Mouse (Mus musculus) lung, embryonic 14.5 days (tissue): ENCODE measurements around the gene Cpox. TPM values are rescaled to one million over a fixed set of nuclear protein-coding genes. Genes with fewer than 3 reads are reported as not detected.

Experiments
- ATAC-seq: fragments of 200-750 bp; cut with Nextera tagmentation; 2 replicates; pipeline ENCODE4 v1.8.0; 2017; ENCODE audit warnings: mild to moderate bottlenecking, moderate TSS enrichment, moderate library complexity; ENCODE audit not compliant: insufficient read depth
- DNase-seq: peaks from one replicate; pipeline ENCODE4 v3.0.0-alpha.2; 2015
- H3K27ac ChIP-seq: fragments of 300-500 bp; sonication (generic); 2 replicates; pipeline ENCODE4 v1.5.1; 2014; ENCODE audit warnings: low read depth, mild to moderate bottlenecking, moderate library complexity
- H3K27me3 ChIP-seq: fragments of 300-500 bp; sonication (generic); 2 replicates; pipeline ENCODE4 v1.6.1; 2014; ENCODE audit warnings: low read length, control low read depth; ENCODE audit not compliant: insufficient read depth
- H3K36me3 ChIP-seq: fragments of 300-500 bp; sonication (generic); 2 replicates; pipeline ENCODE4 v1.6.1; 2014; ENCODE audit warnings: control low read depth; ENCODE audit not compliant: insufficient read depth
- H3K4me1 ChIP-seq: fragments of 300-500 bp; sonication (generic); 2 replicates; pipeline ENCODE4 v1.6.1; 2014; ENCODE audit warnings: antibody characterized with exemption, control low read depth; ENCODE audit not compliant: insufficient read depth
- H3K4me2 ChIP-seq: fragments of 300-500 bp; sonication (generic); 2 replicates; pipeline ENCODE4 v1.6.1; 2014; ENCODE audit warnings: mild to moderate bottlenecking
- H3K4me3 ChIP-seq: fragments of 300-500 bp; sonication (generic); 2 replicates; pipeline ENCODE4 v1.5.1; 2014; ENCODE audit warnings: low read depth, low read length
- H3K9ac ChIP-seq: fragments of 300-500 bp; sonication (generic); 2 replicates; pipeline ENCODE4 v1.6.1; 2014
- H3K9me3 ChIP-seq: fragments of 300-500 bp; sonication (generic); 2 replicates; pipeline ENCODE4 v1.6.1; 2016; ENCODE audit warnings: low read depth, low read length, control low read depth
- CTCF ChIP-seq: IDR thresholded peaks from 2 replicates; pipeline ENCODE4 v1.5.1; 2016; ENCODE audit warnings: antibody characterized with exemption, low read depth
- WGBS: fragments of 180-500 bp; shearing (Covaris S2); extraction: QIAGEN DNeasy Blood & Tissue Kit; methylation state at CpG from one replicate; pipeline ENCODE4 v1.1.7; 2014; 5-methylcytosine and 5-hydroxymethylcytosine counted together
- polyA plus RNA-seq: library from polyadenylated mRNA; unstranded; fragments of >200 nt; fragmentation: Nextera tagmentation; extraction: Ambion mirVana; gene quantifications from 2 replicates; pipeline ENCODE4 v1.2.1, GENCODE M21; 2014

Cpox gene
- polyA plus RNA-seq, 1 experiment from 2014 or later, result 23.7 TPM

DNA sequence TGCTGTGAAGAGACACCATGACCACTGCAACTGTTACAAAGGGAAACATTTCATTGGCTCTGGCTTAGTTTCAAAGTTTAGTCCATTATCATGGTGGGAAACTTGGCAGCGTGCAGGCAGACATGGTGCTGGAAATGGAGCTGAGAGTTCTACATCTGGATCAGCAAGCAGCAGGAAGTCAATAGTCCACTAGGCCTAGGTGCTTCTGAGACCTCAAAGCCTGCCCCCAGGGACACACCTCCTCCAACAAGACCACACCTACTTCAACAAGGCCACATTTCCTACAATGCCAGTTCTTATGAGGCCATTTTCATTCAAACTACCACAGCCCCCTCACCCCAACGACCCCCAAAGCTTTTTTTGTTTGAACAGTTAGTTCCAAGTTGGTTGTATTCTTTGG lies 40.4 kb upstream of the Cpox start:
- Histone ChIP-seq H3K27me3 (no peaks in the 10 kb centered on the region), H3K4me2 (no peak overlapping the region), H3K4me3 (no peak overlapping the region), H3K27ac (no peak overlapping the region), H3K9me3 (no peaks in the 10 kb centered on the region), H3K4me1 (no peaks in the 10 kb centered on the region), H3K9ac (no peak overlapping the region), H3K36me3 (no peaks in the 10 kb centered on the region)
- ATAC-seq (no peak), DNase-seq (no peak)
- WGBS, result 59% methylated on average over 2 of the region's 2 CpGs
- no peak for TF ChIP-seq CTCF

DNA sequence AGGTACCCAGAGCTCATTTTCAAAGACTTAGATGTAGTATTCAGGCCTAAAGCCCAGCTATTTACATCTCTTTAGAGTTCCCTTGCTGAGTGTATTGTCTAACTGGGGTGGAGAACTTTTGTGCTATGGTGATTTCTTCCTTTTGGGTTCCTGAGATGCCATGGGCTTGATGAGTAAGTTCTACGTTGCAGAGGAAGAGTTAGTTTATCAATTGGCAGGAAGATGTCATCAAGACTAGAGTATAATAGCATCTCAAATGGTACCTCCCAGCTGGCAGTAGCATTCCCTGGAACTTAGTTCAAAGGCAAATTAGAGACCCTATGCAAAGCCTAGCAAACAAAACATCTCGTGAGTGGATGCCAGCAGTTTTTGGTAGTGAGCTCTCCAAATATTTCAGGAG lies 34.2 kb upstream of the Cpox start:
- TF ChIP-seq CTCF, result no peak

DNA sequence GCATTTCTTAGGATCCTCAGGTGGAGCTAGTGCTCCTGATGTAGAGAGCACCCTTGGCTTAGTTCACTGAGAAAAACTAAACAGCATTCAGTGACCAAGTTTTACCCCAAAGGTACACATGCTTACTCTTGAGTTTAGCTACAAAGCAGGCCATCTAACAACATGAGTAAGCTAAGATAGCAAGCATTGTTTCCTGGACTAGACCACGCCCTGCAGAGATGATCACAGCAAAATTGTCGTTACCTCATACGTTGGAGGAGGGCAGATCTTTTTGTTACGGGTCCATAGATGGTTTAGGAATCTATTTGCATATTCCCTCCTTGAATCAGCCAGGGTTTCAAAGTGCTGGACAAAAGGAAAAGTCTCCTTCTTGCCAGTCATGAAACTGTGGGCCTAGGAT lies 32.6 kb upstream of the Cpox start:
- H3K4me1 ChIP-seq, result no peaks in the 10 kb centered on the region
- no peaks in the 10 kb centered on the region for H3K36me3 ChIP-seq
- no peaks in the 10 kb centered on the region for H3K9me3 ChIP-seq
- no peaks in the 10 kb centered on the region for H3K27me3 ChIP-seq
- no peak overlapping the region for H3K27ac ChIP-seq
- DNase-seq (no peak), ATAC-seq (no peak)
- WGBS, result 73% methylated on average over 4 of the region's 4 CpGs
- no peak overlapping the region for H3K4me2 ChIP-seq
- no peak overlapping the region for H3K4me3 ChIP-seq
- H3K9ac ChIP-seq, result no peak overlapping the region
- no peak for TF ChIP-seq CTCF

More for the DNA sequence above, 34.2 kb upstream of the Cpox start:
- DNase-seq (no peak), ATAC-seq (no peak)
- H3K27me3 ChIP-seq, result no peaks in the 10 kb centered on the region
- no peaks in the 10 kb centered on the region for H3K4me1 ChIP-seq
- no peak overlapping the region for H3K27ac ChIP-seq
- no peak overlapping the region for H3K9ac ChIP-seq
- no peak overlapping the region for H3K4me2 ChIP-seq
- no peak overlapping the region for H3K4me3 ChIP-seq
- 50% methylated on average over 2 of the region's 2 CpGs for WGBS
- no peaks in the 10 kb centered on the region for H3K36me3 ChIP-seq
- no peaks in the 10 kb centered on the region for H3K9me3 ChIP-seq

DNA sequence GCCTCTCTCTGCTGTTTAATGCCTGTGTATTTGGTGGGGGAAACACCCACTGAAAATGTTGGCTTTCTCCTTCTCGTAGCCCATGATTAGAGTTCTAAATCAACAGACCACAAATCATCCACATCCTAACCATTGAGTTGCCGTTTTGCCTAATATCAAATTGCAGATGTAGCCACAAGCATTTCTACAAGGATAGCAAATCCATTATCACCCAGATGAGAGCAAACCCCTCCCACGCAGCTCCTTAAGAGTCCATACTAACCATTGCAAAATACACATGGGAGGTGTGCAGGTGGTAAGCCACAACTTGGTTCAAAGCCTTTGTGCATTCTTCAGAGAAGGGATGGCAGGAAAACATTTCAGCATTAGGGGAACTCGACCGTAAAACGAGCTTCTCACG lies 32.1 kb upstream of the Cpox start:
- 81% methylated on average over 7 of the region's 7 CpGs for WGBS
- H3K9ac ChIP-seq, result no peak overlapping the region
- DNase-seq (no peak), ATAC-seq (no peak)
- no peak overlapping the region for H3K4me2 ChIP-seq
- no peak overlapping the region for H3K27ac ChIP-seq
- no peaks in the 10 kb centered on the region for H3K4me1 ChIP-seq
- no peak for TF ChIP-seq CTCF
- no peaks in the 10 kb centered on the region for H3K27me3 ChIP-seq
- no peaks in the 10 kb centered on the region for H3K9me3 ChIP-seq
- H3K36me3 ChIP-seq, result no peaks in the 10 kb centered on the region
- no peak overlapping the region for H3K4me3 ChIP-seq

DNA sequence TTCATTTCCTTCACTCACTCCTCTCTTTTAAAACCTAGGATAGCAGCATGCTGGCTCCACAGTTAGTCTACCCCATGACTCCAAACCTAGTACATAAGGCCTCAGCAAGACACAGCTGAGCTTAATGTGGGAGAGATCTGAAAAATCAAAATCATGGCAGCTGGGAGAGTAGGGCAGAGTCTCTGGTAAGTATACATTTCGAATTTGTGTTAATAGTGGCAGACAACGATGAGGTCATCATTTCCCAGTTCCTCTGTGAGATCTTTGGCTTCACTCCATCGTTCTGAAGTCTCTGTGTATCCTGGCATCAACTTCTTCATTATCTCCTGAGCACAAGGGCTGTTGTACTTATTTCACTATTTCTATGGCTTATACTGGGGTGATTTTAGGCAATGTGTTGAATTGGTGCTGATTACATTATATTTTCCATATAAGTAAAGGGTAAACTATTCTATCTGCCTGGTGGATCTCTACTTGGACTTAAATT lies 31.4 kb upstream of the Cpox start, which contains the start of gene E330017A01Rik:
Gene E330017A01Rik (minus strand): TSS at position 51 of the 487 bp plus-strand sequence.
- Histone ChIP-seq H3K36me3 (no peaks in the 10 kb centered on the region), H3K27ac (no peak within 1 kb of the TSS), H3K4me2 (no peak within 1 kb of the TSS), H3K4me1 (no peaks in the 10 kb centered on the region), H3K9me3 (no peaks in the 10 kb centered on the region), H3K9ac (no peak within 1 kb of the TSS), H3K27me3 (no peaks in the 10 kb centered on the region), H3K4me3 (no peak within 1 kb of the TSS)
- no peak for DNase-seq
- 73% methylated on average over 3 of the region's 3 CpGs for WGBS
- TF ChIP-seq CTCF, result no peak
- ATAC-seq, result no peak

DNA sequence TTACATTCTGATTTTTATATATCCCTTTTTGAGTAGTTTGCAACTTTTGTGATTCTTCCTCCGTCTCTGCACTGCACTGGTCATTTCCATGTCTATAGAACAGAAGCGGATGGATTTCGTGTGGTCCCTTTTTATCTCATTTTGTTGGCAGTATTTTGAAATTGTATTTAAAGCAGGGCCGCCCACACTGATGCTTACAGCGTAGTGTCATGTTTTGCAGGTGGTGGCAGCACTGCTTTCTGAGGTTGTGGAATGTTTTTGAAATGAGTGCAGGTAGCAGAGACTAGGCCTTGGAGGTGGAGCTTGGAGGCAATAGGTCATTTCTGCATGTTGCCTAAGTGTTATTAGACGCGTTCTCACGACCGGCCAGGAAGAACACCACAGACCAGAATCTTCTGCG lies 20.1 kb upstream of the Cpox start:
- no peak for TF ChIP-seq CTCF

DNA sequence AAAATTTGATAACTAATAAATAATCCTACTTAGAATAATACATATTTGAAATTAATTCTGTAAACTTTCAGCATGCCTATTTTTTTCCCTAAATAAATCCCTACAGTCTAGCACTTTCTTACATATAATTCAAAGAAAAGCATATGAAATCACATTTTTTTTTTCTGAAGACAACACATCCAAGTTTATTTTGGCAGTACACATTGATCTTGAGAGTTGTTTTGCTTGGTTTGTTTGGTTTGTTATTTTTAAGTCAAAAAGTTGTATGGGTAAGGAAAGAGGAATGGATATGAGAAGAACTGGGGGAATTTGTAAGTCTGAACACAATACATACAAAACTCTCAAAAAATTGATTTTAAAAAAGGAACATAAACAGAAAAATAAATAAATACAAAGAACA lies 14.3 kb upstream of the Cpox start:
- H3K9ac ChIP-seq, result no peak overlapping the region
- H3K4me1 ChIP-seq, result no peaks in the 10 kb centered on the region
- no peak for ATAC-seq
- H3K4me3 ChIP-seq, result no peak overlapping the region
- no peak overlapping the region for H3K4me2 ChIP-seq
- no peak overlapping the region for H3K27ac ChIP-seq
- DNase-seq, result no peak
- H3K27me3 ChIP-seq, result no peaks in the 10 kb centered on the region
- TF ChIP-seq CTCF, result no peak
- no peaks in the 10 kb centered on the region for H3K36me3 ChIP-seq
- H3K9me3 ChIP-seq, result no peaks in the 10 kb centered on the region

More for the DNA sequence above, 20.1 kb upstream of the Cpox start:
- Histone ChIP-seq H3K27ac (no peak overlapping the region), H3K9me3 (no peaks in the 10 kb centered on the region), H3K4me1 (no peaks in the 10 kb centered on the region), H3K36me3 (no peaks in the 10 kb centered on the region), H3K4me2 (no peak overlapping the region), H3K27me3 (no peaks in the 10 kb centered on the region), H3K4me3 (no peak overlapping the region), H3K9ac (no peak overlapping the region)
- ATAC-seq, result no peak
- WGBS, result 95% methylated on average over 10 of the region's 10 CpGs
- no peak for DNase-seq

DNA sequence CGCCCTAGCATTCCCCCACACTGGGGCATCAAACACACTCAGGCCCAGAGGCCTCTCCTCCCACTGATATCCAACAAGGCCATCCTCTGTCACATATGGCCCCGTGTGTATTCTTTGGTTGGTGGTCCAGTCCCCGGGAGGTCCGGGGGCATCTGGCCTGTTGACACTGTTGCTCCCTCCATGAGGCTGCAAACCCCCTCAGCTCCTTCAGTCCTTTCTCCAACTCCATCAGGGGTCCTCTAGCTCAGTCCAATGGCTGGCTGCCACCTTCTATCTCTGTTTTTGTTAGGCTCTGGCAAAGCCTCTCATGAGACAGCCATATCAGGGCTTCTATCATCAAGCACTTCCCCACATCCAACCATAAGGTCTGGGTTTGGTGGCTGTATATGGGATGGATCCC lies 13.6 kb upstream of the Cpox start:
- no peaks in the 10 kb centered on the region for H3K4me1 ChIP-seq
- 76% methylated on average over 4 of the region's 4 CpGs for WGBS
- no peak for TF ChIP-seq CTCF
- no peaks in the 10 kb centered on the region for H3K36me3 ChIP-seq
- H3K4me3 ChIP-seq, result no peak overlapping the region
- DNase-seq (no peak), ATAC-seq (no peak)
- no peak overlapping the region for H3K27ac ChIP-seq
- H3K9me3 ChIP-seq, result no peaks in the 10 kb centered on the region
- H3K4me2 ChIP-seq, result no peak overlapping the region
- no peak overlapping the region for H3K9ac ChIP-seq
- H3K27me3 ChIP-seq, result no peaks in the 10 kb centered on the region
